Mouse (Mus musculus) kidney, adult 2 months (tissue): ENCODE data around the gene Gsn. TPM values are rescaled to one million over a fixed set of nuclear protein-coding genes. Genes with fewer than 3 reads are reported as not detected.
A peak's percentile ranks its signal among the peaks of the same experiment; 100 is the strongest.

Experiments
- DNase-seq: peaks from one replicate; pipeline ENCODE4 v3.0.0; 2021
- H3K27ac ChIP-seq: fragments of 200-500 bp; 2 replicates; pipeline ENCODE4 v1.5.1; 2012; ENCODE audit warnings: low read depth, low read length, control low read depth, inconsistent platforms; ENCODE audit not compliant: insufficient read depth
- H3K27me3 ChIP-seq: fragments of 200-500 bp; replicated peaks from 2 replicates; pipeline ENCODE4 v1.6.1; 2012; ENCODE audit warnings: mild to moderate bottlenecking, moderate library complexity, low read length, inconsistent platforms; ENCODE audit not compliant: control insufficient read depth, insufficient read depth
- H3K36me3 ChIP-seq: fragments of 200-500 bp; 2 replicates; pipeline ENCODE4 v1.6.1; 2012; ENCODE audit warnings: mild to moderate bottlenecking, moderate library complexity, low read length, inconsistent platforms; ENCODE audit not compliant: control insufficient read depth, insufficient read depth
- H3K4me1 ChIP-seq: fragments of 200-500 bp; 2 replicates; pipeline ENCODE4 v1.6.1; 2011; ENCODE audit warnings: low read length; ENCODE audit not compliant: control insufficient read depth, insufficient read depth
- H3K4me3 ChIP-seq: fragments of 200-500 bp; 2 replicates; pipeline ENCODE4 v1.5.1; 2011; ENCODE audit warnings: mild to moderate bottlenecking, low read depth, low read length, control low read depth; ENCODE audit not compliant: insufficient read depth
- CTCF ChIP-seq: fragments of 200-500 bp; conservative IDR thresholded peaks from 2 replicates; pipeline ENCODE4 v1.5.1; 2011; ENCODE audit warnings: low read depth, mild to moderate bottlenecking, control low read depth, low read length, moderate library complexity, mixed read lengths; ENCODE audit not compliant: insufficient read depth, insufficient read length
- POLR2A ChIP-seq: fragments of 200-500 bp; IDR thresholded peaks from one replicate; pipeline ENCODE4 v1.6.1; 2011; ENCODE audit warnings: low read depth, low read length, control low read depth
- WGBS: fragments of 180-500 bp; shearing (Covaris S2); methylation state at CpG from one replicate; pipeline ENCODE4 v1.1.7; 2018; 5-methylcytosine and 5-hydroxymethylcytosine counted together
- polyA plus RNA-seq: library from polyadenylated mRNA; depleted of rRNA; stranded (reverse); fragments of >200 nt; gene quantifications from 2 replicates; pipeline ENCODE4 v1.2.3, GENCODE M21; 2012

The Gsn gene
- polyA plus RNA-seq, 1 experiment, result 269 TPM

GRCm38 (mm10) chr2:35326931-35327330 is 70.8 kb downstream of the Gsn start:
- WGBS, result 63% methylated on average over 1 of the region's 1 CpGs
- H3K4me3 ChIP-seq, result no peak overlapping the region
- no peak for TF ChIP-seq POLR2A
- no peak for TF ChIP-seq CTCF
- peak; percentile 41 for DNase-seq
- H3K27me3 ChIP-seq, result no peaks in the 10 kb centered on the region
- H3K4me1 ChIP-seq, result no peaks in the 10 kb centered on the region
- no peaks in the 10 kb centered on the region for H3K36me3 ChIP-seq
- H3K27ac ChIP-seq, result peak overlapping the region; percentile 86

- TF ChIP-seq POLR2A (no peak), CTCF (no peak)
- WGBS, result 51% methylated on average over 10 of the region's 10 CpGs
- peak overlapping the region; percentile 63 for H3K27ac ChIP-seq
Observed at GRCm38 (mm10) chr2:35327583-35327982, 71.4 kb downstream of the Gsn start.

GRCm38 (mm10) chr2:35328064-35328792 is 72.0 kb downstream of the Gsn start:
- H3K4me3 ChIP-seq, result no peak overlapping the region
- no peak overlapping the region for H3K27ac ChIP-seq
- 50% methylated on average over 11 of the region's 11 CpGs for WGBS
- no peaks in the 10 kb centered on the region for H3K27me3 ChIP-seq
- no peaks in the 10 kb centered on the region for H3K36me3 ChIP-seq
- H3K4me1 ChIP-seq, result no peaks in the 10 kb centered on the region
- no peak for TF ChIP-seq POLR2A
- TF ChIP-seq CTCF, result no peak
- no peak for DNase-seq

More at GRCm38 (mm10) chr2:35327583-35327982, 71.4 kb downstream of the Gsn start:
- no peak for DNase-seq
- Histone ChIP-seq H3K4me3 (peak overlapping the region; percentile 2; the same call in 1 of the 2 replicates), H3K36me3 (no peaks in the 10 kb centered on the region), H3K27me3 (no peaks in the 10 kb centered on the region), H3K4me1 (no peaks in the 10 kb centered on the region)

GRCm38 (mm10) chr2:35329061-35329460 is 72.9 kb downstream of the Gsn start:
- WGBS, result 89% methylated on average over 2 of the region's 2 CpGs
- no peaks in the 10 kb centered on the region for H3K27me3 ChIP-seq
- no peak for DNase-seq
- no peak overlapping the region for H3K4me3 ChIP-seq
- no peaks in the 10 kb centered on the region for H3K36me3 ChIP-seq
- TF ChIP-seq POLR2A (no peak), CTCF (no peak)
- no peaks in the 10 kb centered on the region for H3K4me1 ChIP-seq
- H3K27ac ChIP-seq, result no peak overlapping the region

GRCm38 (mm10) chr2:35331205-35331604 is 75.0 kb downstream of the Gsn start:
- TF ChIP-seq CTCF (no peak), POLR2A (no peak)
- no peaks in the 10 kb centered on the region for H3K4me1 ChIP-seq
- no peaks in the 10 kb centered on the region for H3K27me3 ChIP-seq
- no peaks in the 10 kb centered on the region for H3K36me3 ChIP-seq
- H3K27ac ChIP-seq, result no peak overlapping the region
- no peak for DNase-seq
- 75% methylated on average over 2 of the region's 2 CpGs for WGBS
- no peak overlapping the region for H3K4me3 ChIP-seq

GRCm38 (mm10) chr2:35333670-35334069 is 77.5 kb downstream of the Gsn start:
- 0 out of 2 replicates have a peak, but pooled peaks cover 2% of the 10 kb centered on the region for H3K4me1 ChIP-seq
- no peak overlapping the region for H3K4me3 ChIP-seq
- H3K27ac ChIP-seq, result no peak overlapping the region
- H3K27me3 ChIP-seq, result no peaks in the 10 kb centered on the region
- no peak for TF ChIP-seq POLR2A
- no peak for TF ChIP-seq CTCF
- H3K36me3 ChIP-seq, result no peaks in the 10 kb centered on the region
- no peak for DNase-seq

GRCm38 (mm10) chr2:35335620-35336019 is 79.4 kb downstream of the Gsn start:
- TF ChIP-seq POLR2A (no peak), CTCF (no peak)
- Histone ChIP-seq H3K4me3 (no peak overlapping the region), H3K27ac (no peak overlapping the region), H3K4me1 (0 out of 2 replicates have a peak, but pooled peaks cover 2% of the 10 kb centered on the region), H3K36me3 (no peaks in the 10 kb centered on the region), H3K27me3 (no peaks in the 10 kb centered on the region)
- WGBS, result 40% methylated on average over 7 of the region's 7 CpGs
- no peak for DNase-seq
